ENCODE assay signal across 19 mouse cellular contexts in genomic region chr10:20556477-20556876, GRCm38 (mm10).
"Had no signal": no experiment of that assay in that cellular context is flagged by ENCODE, and none has a peak within 500 bp of the region (broad histone marks: within the 10 kb centered on the region; RNA-seq: fewer than 3 reads in every experiment).

No protein-coding gene starts in this region.

- DNase-seq: kidney, postnatal 25 days; layer of hippocampus, adult 9-11 months; liver; lung, adult 18-20 months; lung, postnatal 10 days; lung, postnatal 36 days; midbrain, embryonic 14.5 days; retina, postnatal 1 day; right cerebral cortex, postnatal 25 days; thymus, adult 18-20 months; thymus, postnatal 36 days had no signal

- H3K4me2 ChIP-seq: limb, embryonic 13.5 days; liver, embryonic 12.5 days; liver, embryonic 15.5 days; lung, embryonic 15.5 days; midbrain, embryonic 11.5 days; neural tube, embryonic 13.5 days had no signal

- H3K9ac ChIP-seq: limb, embryonic 13.5 days; liver, embryonic 12.5 days; liver, embryonic 15.5 days; lung, embryonic 15.5 days; neural tube, embryonic 13.5 days had no signal

- ATAC-seq: liver, embryonic 12.5 days had no signal

- H3K9me3 ChIP-seq: limb, embryonic 10.5 days; limb, embryonic 13.5 days; liver, embryonic 12.5 days; liver, embryonic 15.5 days; lung, embryonic 15.5 days; neural tube, embryonic 13.5 days had no signal

- H3K4me1 ChIP-seq: liver, embryonic 12.5 days; liver, embryonic 15.5 days; lung, embryonic 15.5 days; neural tube, embryonic 13.5 days had no signal

- H3K36me3 ChIP-seq: limb, embryonic 10.5 days; limb, embryonic 13.5 days; liver, embryonic 12.5 days; liver, embryonic 15.5 days; lung, embryonic 15.5 days; neural tube, embryonic 13.5 days had no signal

- H3K27me3 ChIP-seq: limb, embryonic 13.5 days; liver, embryonic 12.5 days; liver, embryonic 15.5 days; lung, embryonic 15.5 days; neural tube, embryonic 13.5 days had no signal

- H3K27ac ChIP-seq: layer of hippocampus, adult 2 months; limb, embryonic 10.5 days; limb, embryonic 13.5 days; liver, embryonic 12.5 days; liver, embryonic 15.5 days; lung, embryonic 15.5 days; neural tube, embryonic 13.5 days had no signal

- H3K4me3 ChIP-seq: layer of hippocampus, adult 2 months; limb, embryonic 10.5 days; limb, embryonic 13.5 days; liver, embryonic 12.5 days; liver, embryonic 15.5 days; lung, embryonic 15.5 days; neural tube, embryonic 13.5 days had no signal
